Mouse (Mus musculus) adipocyte (in vitro differentiated cells): ENCODE measurements at regions not wholly inside any gene's neighbourhood (a gene's known extent, or its start where the extent isn't known, plus 50 kb on each side); places are given as distances from the start of the nearest gene placed in this dataset.

ENCODE experiments used
- DNase-seq: peaks from one replicate; pipeline ENCODE4 v3.0.0-alpha.2; 2016; ENCODE audit warnings: low spot score

DNA sequence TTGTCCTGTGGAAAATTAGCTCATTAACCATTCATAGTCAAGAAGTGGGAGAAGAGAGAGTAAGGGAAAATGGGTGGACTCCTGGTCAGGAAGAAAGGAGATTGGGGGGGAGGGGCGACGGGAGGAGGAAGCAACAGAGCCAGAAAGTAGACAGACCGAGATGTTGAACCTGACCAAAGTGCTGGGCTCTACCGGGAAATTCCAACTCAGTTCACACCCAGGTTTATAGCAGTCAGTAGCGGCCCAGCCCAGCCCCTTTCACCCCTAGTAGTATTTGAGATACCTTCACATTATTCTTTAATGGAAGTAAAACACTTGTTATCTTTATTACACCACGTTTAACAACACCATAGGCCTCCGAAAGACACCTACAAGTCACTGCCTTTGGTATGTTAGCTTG is 158.2 kb downstream of the Hibadh start:
- DNase-seq, result no peak

DNA sequence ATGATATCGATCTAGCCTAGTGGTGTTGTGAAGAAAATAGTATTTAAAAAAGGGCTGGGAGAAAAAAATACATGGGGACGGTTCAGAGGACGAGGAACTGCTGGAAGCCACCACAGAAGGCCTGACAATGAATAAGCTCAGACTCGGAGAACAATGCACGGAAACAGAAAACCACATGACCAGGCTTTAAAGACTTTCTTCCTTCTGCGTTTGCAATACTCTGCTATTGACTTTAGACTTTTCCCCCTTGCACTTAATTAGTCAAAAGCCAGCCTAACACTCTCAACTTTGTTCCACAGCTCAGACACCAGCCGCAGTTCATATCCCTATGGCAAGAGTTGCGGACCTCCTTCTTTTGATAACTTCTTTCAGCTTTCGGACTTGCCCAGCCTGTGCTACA is 154.0 kb downstream of the Hibadh start:
- no peak for DNase-seq

DNA sequence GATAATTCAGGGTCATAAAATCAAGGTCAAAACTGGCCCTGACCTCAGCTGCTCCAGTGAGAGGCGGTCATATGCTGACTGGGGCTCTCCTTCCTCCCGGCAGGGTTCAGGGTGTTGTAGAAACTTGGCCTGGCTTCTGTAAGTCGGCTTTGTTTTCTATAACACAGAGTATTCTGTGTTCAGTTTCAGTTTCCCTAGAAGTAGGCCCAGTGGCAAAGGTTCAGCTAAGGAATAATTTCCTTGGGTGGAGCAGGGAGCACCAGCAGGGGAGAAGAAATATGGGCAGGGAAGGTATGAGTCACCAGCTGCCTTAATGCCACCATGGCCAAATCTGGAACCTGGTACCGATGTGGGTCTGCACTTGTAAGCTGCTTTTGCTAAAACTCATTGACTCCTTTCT is 153.5 kb downstream of the Hibadh start:
- peak; percentile 45 for DNase-seq

DNA sequence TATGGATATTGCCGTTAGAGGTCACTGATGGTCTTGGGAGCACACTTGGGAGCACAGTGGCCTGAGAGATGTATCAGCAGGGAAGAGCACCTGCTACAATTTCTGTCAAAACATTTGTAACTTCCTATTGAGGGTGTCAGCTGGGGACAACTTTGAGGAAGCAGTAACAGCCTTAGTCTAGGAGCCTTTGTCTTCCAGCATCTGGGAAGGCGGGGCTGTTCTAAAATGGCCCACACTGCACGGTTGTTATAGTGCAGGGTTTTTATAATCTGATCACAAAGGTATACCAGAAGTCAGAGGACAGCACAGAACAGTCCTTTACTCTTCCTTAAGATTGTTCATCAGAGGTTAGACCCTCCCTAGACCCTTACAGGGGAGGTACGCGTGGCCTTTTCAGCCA is 152.3 kb downstream of the Hibadh start:
- no peak for DNase-seq

DNA sequence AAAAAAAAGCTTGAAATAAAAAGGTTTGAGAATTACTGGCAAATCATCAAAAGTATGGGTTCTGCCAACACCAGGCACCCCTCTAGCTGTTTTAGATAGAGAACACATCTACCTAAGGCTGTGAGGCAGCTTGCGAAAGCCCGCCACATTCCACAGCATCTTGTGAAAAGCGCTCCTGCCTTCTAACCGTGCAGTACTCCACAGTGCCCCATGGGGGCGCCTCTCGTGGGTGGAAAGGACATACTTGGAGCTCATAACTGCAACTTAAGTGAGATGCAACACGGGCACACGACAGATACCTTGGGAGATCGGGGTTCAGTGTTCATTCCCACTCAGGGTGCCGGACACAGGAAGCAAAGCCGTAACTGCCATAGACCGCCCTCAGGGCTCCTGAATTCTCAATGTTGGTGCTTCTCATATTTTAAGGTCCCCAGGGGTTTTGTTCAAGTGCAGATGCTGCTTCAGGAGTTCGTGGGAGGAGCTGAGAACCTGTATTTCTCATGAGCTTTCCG is 149.9 kb downstream of the Hibadh start:
- no peak for DNase-seq

DNA sequence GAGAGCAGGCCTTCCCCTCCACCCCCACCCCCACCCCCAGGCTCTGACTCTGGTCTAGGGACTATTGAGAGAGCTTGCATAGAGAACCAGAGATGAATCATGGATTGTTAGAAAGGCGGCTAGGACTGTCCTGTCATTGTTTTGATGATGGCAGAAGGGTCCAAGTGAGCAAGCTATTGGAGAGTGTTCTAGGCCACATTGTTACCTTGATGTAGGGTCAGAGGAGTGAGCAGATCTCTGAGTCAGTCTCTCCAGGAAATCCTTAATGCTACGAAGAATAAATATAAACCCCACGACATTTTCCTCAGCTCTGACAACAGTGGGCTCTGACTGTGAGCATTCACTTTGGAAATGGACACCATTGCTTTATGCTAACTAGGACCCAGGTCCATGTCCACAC is 144.9 kb downstream of the Hibadh start:
- DNase-seq, result no peak

DNA sequence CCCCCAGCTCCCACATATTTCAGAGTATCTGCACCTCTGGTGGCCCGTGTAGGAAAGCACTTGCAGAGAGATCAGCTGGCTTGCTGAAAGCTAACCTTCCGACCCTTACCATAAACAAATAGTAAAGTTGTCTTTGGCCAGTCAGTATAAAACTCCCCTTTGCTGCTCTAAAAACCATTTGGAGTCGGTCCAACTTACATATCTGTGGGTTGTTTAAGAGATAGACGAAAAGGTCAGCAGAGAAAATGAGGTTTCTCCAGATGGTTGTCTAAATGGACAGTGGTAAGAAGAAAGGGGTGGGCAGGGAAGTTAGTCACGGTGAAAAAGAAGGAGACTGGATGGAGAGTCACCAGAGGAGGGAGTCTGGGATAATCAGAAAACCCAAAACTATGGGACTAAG is 144.3 kb downstream of the Hibadh start:
- DNase-seq, result peak; percentile 37
